Mouse (Mus musculus): ENCODE measurements around the gene Adamts18. TPM values are rescaled to one million over a fixed set of nuclear protein-coding genes. Genes with fewer than 3 reads are reported as not detected.

The Adamts18 gene
- polyA plus RNA-seq, 1 experiment: not detected

GRCm38 (mm10) chr8:113652450-113652849 is 196.1 kb downstream of the Adamts18 start:
- H3K4me1 ChIP-seq (ENCODE audit: control insufficient read depth, insufficient read depth, low read length): peaks cover 19% of the 10 kb centered on the region
- no peak overlapping the region for H3K27ac ChIP-seq (ENCODE audit: insufficient read depth, low read depth, low read length)
- TF ChIP-seq POLR2A (IDR thresholded peaks at IDR 0.05; ENCODE audit: borderline replicate concordance, low read depth, low read length) (no peak), CTCF (IDR thresholded peaks at IDR 0.05; ENCODE audit: low read depth, low read length) (no peak)
- no peak overlapping the region for H3K4me3 ChIP-seq (ENCODE audit: insufficient read depth, low read length)

Other genes starting within 250 kb of the Adamts18 start
- 14.9 and 15.7 TPM in 2 replicates for gene Mon1b, start 213.2 kb downstream of the Adamts18 start, polyA plus RNA-seq (2012; ENCODE audit: insufficient read depth, insufficient read length, missing spikeins)
- not detected in 2 replicates for gene Syce1l, start 205.5 kb downstream of the Adamts18 start, polyA plus RNA-seq (2012; ENCODE audit: insufficient read depth, insufficient read length, missing spikeins)

Measured in bone marrow macrophage, adult 2 months (primary cell).